Mouse (Mus musculus) lung, embryonic 16.5 days (tissue): ENCODE measurements at regions not wholly inside any gene's neighbourhood (a gene's known extent, or its start where the extent isn't known, plus 50 kb on each side); places are given as distances from the start of the nearest gene placed in this dataset.

Experiments used
- ATAC-seq: fragments of 200-750 bp; cut with Nextera tagmentation; 2 replicates; pipeline ENCODE4 v1.8.0; 2017; ENCODE audit warnings: low read depth, mild to moderate bottlenecking, moderate library complexity
- H3K27ac ChIP-seq: fragments of 300-500 bp; sonication (generic); 2 replicates; pipeline ENCODE4 v1.5.1; 2014; ENCODE audit warnings: mild to moderate bottlenecking, control low read depth, low read length
- H3K27me3 ChIP-seq: fragments of 300-500 bp; sonication (generic); 2 replicates; pipeline ENCODE4 v1.6.1; 2014; ENCODE audit warnings: low read depth, low read length, mixed read lengths; ENCODE audit not compliant: control insufficient read depth, insufficient read depth
- H3K36me3 ChIP-seq: fragments of 300-500 bp; sonication (generic); 2 replicates; pipeline ENCODE4 v1.6.1; 2014; ENCODE audit warnings: low read length; ENCODE audit not compliant: control insufficient read depth, insufficient read depth
- H3K4me1 ChIP-seq: fragments of 300-500 bp; sonication (generic); replicated peaks from 2 replicates; pipeline ENCODE4 v1.6.1; 2014; ENCODE audit warnings: low read length, mixed read lengths; ENCODE audit not compliant: control insufficient read depth, insufficient read depth
- H3K4me2 ChIP-seq: fragments of 300-500 bp; sonication (generic); 2 replicates; pipeline ENCODE4 v1.6.1; 2014; ENCODE audit warnings: low read depth, low read length, control low read depth
- H3K4me3 ChIP-seq: fragments of 300-500 bp; sonication (generic); 2 replicates; pipeline ENCODE4 v1.5.1; 2014; ENCODE audit warnings: mild to moderate bottlenecking, low read length, control low read depth
- H3K9ac ChIP-seq: fragments of 300-500 bp; sonication (generic); 2 replicates; pipeline ENCODE4 v1.6.1; 2014; ENCODE audit warnings: low read length, control low read depth
- H3K9me3 ChIP-seq: fragments of 300-500 bp; sonication (generic); 2 replicates; pipeline ENCODE4 v1.6.1; 2016; ENCODE audit warnings: low read length; ENCODE audit not compliant: control insufficient read depth
- WGBS: fragments of 180-500 bp; shearing (Covaris S2); extraction: QIAGEN DNeasy Blood & Tissue Kit; methylation state at CpG from one replicate; pipeline ENCODE4 v1.1.7; 2014; 5-methylcytosine and 5-hydroxymethylcytosine counted together

GRCm38 (mm10) chr4:91111684-91112681 lies 288.6 kb downstream of the Elavl2 start:
- no peaks in the 10 kb centered on the region for H3K27me3 ChIP-seq
- no peak for ATAC-seq
- no peak overlapping the region for H3K4me3 ChIP-seq
- no peaks in the 10 kb centered on the region for H3K4me1 ChIP-seq
- H3K27ac ChIP-seq, result no peak overlapping the region
- no peak overlapping the region for H3K9ac ChIP-seq
- 84% methylated on average over 11 of the region's 11 CpGs for WGBS
- no peak overlapping the region for H3K4me2 ChIP-seq
- H3K9me3 ChIP-seq, result no peaks in the 10 kb centered on the region
- H3K36me3 ChIP-seq, result no peaks in the 10 kb centered on the region

GRCm38 (mm10) chr4:91096086-91096485 lies 304.5 kb downstream of the Elavl2 start:
- Histone ChIP-seq H3K27ac (no peak overlapping the region), H3K4me2 (no peak overlapping the region), H3K9me3 (no peaks in the 10 kb centered on the region), H3K36me3 (no peaks in the 10 kb centered on the region), H3K4me1 (no peaks in the 10 kb centered on the region), H3K9ac (no peak overlapping the region), H3K27me3 (no peaks in the 10 kb centered on the region), H3K4me3 (no peak overlapping the region)
- no peak for ATAC-seq

DNA sequence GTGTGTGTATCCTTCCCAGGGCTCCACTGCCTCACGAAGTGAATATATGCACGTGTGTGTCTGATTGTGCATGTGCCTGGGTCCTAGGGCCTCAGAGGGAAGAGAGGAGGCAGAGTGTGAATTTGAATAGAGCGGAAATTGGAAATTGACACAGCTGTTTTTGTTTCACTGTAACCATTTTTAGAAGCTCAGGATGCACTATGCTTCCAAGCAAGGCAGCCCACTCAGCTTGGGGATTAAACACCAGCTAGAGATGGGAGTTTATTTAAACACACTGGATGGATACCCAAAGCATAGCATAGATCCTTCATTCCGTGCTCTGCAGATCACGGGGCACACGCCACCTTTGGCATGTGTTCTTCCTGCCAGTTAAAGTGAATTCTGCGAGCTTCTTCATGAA lies 306.2 kb downstream of the Elavl2 start:
- Histone ChIP-seq H3K27ac (no peak overlapping the region), H3K27me3 (no peaks in the 10 kb centered on the region), H3K36me3 (no peaks in the 10 kb centered on the region), H3K4me2 (no peak overlapping the region), H3K4me1 (no peaks in the 10 kb centered on the region), H3K9ac (no peak overlapping the region), H3K4me3 (no peak overlapping the region), H3K9me3 (no peaks in the 10 kb centered on the region)
- WGBS, result 88% methylated on average over 7 of the region's 7 CpGs
- ATAC-seq, result no peak

GRCm38 (mm10) chr4:91093885-91094284 lies 306.7 kb downstream of the Elavl2 start:
- Histone ChIP-seq H3K4me2 (no peak overlapping the region), H3K9ac (no peak overlapping the region), H3K27ac (no peak overlapping the region), H3K4me1 (no peaks in the 10 kb centered on the region), H3K4me3 (no peak overlapping the region), H3K27me3 (no peaks in the 10 kb centered on the region), H3K36me3 (no peaks in the 10 kb centered on the region), H3K9me3 (no peaks in the 10 kb centered on the region)
- WGBS, result 71% methylated on average over 4 of the region's 4 CpGs
- no peak for ATAC-seq

DNA sequence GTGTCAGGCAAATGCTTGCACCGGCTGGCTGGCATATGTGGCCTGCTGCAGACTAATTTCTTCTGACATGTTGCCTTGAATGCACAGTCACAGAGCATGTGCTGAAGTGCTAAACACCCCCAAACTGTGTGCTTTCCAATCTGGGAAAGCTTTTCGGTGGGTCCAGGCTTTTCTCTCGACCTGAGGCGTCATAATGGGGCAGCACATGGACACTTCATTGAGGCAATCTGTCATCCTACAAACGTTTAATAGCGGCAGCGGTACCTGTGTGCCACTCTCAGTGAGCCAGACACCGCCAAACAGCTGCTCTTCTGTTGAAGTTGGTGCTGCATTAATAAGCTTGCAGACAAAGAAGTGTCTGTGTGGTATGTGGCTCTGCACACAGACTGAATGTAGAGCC lies 308.3 kb downstream of the Elavl2 start:
- no peaks in the 10 kb centered on the region for H3K36me3 ChIP-seq
- H3K9me3 ChIP-seq, result no peaks in the 10 kb centered on the region
- no peak for ATAC-seq
- no peak overlapping the region for H3K27ac ChIP-seq
- H3K27me3 ChIP-seq, result no peaks in the 10 kb centered on the region
- 76% methylated on average over 8 of the region's 8 CpGs for WGBS
- no peak overlapping the region for H3K9ac ChIP-seq
- H3K4me3 ChIP-seq, result no peak overlapping the region
- no peak overlapping the region for H3K4me2 ChIP-seq
- H3K4me1 ChIP-seq, result no peaks in the 10 kb centered on the region

GRCm38 (mm10) chr4:91091910-91092309 lies 308.7 kb downstream of the Elavl2 start:
- Histone ChIP-seq H3K9me3 (no peaks in the 10 kb centered on the region), H3K4me2 (no peak overlapping the region), H3K27ac (no peak overlapping the region), H3K36me3 (no peaks in the 10 kb centered on the region), H3K4me1 (no peaks in the 10 kb centered on the region), H3K9ac (no peak overlapping the region), H3K27me3 (no peaks in the 10 kb centered on the region), H3K4me3 (no peak overlapping the region)
- 74% methylated on average over 3 of the region's 3 CpGs for WGBS
- ATAC-seq, result no peak

DNA sequence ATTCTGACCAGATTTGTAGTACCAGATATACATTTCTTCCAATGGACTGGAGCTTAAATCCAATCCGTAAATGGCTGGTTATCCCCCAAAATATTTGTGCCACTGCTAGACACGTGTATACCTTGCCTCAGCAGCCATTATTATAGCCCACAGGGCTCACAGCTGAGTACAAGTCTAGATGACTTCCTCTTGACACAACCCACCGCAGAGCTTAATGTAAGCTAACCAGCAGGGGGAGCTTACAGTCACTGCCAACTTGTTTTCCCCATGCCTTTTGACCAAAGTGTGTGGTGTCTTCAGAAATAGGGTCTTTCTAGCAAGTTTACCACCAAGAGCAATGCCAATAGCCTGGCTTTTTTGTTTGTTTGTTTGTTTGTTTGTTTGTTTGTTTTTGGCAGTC lies 316.6 kb downstream of the Elavl2 start:
- Histone ChIP-seq H3K36me3 (no peaks in the 10 kb centered on the region), H3K4me2 (no peak overlapping the region), H3K4me1 (no peaks in the 10 kb centered on the region), H3K27ac (no peak overlapping the region), H3K9ac (no peak overlapping the region), H3K9me3 (no peaks in the 10 kb centered on the region), H3K27me3 (no peaks in the 10 kb centered on the region), H3K4me3 (no peak overlapping the region)
- 63% methylated on average over 3 of the region's 3 CpGs for WGBS
- ATAC-seq, result no peak

DNA sequence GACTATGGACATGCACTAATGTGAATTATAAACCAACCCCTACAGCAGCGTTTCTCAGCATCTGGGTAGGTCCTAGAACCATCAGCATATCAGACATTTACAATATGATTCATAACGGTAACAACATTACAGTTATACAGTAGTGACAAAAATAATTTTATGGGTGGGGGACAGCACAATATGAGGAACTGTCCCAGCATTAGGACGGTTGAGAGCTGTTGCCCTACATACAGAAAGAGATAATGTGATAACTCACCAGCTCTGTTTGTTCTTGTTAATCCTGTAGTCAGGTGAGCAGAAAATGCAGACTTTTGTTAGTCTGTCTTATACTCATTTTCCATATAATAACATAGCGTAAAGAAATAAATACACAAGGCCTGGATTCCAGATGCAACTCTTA lies 319.1 kb downstream of the Elavl2 start:
- H3K4me2 ChIP-seq, result no peak overlapping the region
- no peak overlapping the region for H3K9ac ChIP-seq
- no peak for ATAC-seq
- WGBS, result 73% methylated on average over 4 of the region's 4 CpGs
- H3K27me3 ChIP-seq, result no peaks in the 10 kb centered on the region
- no peaks in the 10 kb centered on the region for H3K4me1 ChIP-seq
- no peak overlapping the region for H3K4me3 ChIP-seq
- no peaks in the 10 kb centered on the region for H3K36me3 ChIP-seq
- H3K27ac ChIP-seq, result no peak overlapping the region
- H3K9me3 ChIP-seq, result no peaks in the 10 kb centered on the region

DNA sequence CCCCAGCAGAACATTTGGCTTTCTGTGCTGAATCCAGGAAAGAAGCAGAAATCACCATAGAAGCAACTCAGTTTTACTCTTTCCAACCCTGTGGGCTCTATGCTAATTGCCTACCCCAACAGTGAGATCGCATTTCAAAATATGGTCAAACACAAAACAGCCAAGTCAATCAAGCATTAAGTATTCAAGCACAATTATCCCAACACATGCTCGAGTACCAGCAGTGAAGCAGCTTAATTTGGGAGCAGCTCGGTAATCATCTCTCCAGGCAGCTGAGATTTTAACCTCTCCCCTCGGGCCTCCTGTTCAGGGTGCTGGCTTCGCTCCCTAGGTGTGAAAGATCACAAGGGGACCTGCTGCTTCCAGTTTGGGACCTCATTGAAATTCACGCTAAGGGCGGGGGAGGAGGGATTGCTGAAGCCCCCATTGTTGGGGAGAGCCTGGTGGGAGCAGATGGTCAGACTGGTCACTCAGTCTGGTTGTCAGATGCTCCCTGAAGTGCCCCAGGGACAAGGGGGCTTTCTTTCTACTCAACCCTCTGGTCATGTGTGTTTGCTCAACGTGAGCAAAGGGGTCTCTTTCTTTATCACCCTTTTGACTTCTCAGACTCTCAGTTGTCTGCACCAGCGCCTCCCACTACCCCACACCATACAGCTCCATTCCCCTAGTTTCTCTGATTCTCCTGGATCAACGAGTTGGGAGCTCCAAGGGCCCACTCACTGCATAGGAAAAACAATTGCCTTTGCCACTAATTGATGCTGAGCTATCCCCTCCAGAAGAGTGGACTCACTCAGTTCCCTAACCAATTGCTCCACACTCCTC lies 319.8 kb downstream of the Elavl2 start:
- 35% methylated on average over 10 of the region's 10 CpGs for WGBS
- Histone ChIP-seq H3K36me3 (no peaks in the 10 kb centered on the region), H3K27me3 (no peaks in the 10 kb centered on the region), H3K4me1 (no peaks in the 10 kb centered on the region), H3K4me2 (no peak overlapping the region), H3K9ac (no peak overlapping the region), H3K4me3 (no peak overlapping the region), H3K27ac (no peak overlapping the region), H3K9me3 (no peaks in the 10 kb centered on the region)
- ATAC-seq, result no peak
